Mouse (Mus musculus) kidney, embryonic 16.5 days (tissue): ENCODE data around the gene Hbs1l. TPM values are rescaled to one million over a fixed set of nuclear protein-coding genes. Genes with fewer than 3 reads are reported as not detected.

Source experiments
- ATAC-seq: fragments of 200-750 bp; cut with Nextera tagmentation; 2 replicates; pipeline ENCODE4 v1.8.0; 2017; ENCODE audit warnings: moderate TSS enrichment; ENCODE audit not compliant: low FRiP score, low TSS enrichment
- H3K27ac ChIP-seq: fragments of 300-500 bp; sonication (generic); 2 replicates; pipeline ENCODE4 v1.5.1; 2014; ENCODE audit warnings: low read length
- H3K27me3 ChIP-seq: fragments of 300-500 bp; sonication (generic); 2 replicates; pipeline ENCODE4 v1.6.1; 2014; ENCODE audit warnings: low read length, control low read depth, mixed read lengths; ENCODE audit not compliant: insufficient read depth
- H3K36me3 ChIP-seq: fragments of 300-500 bp; sonication (generic); 2 replicates; pipeline ENCODE4 v1.6.1; 2014; ENCODE audit warnings: low read length, control low read depth, mixed read lengths; ENCODE audit not compliant: insufficient read depth
- H3K4me1 ChIP-seq: fragments of 300-500 bp; sonication (generic); 2 replicates; pipeline ENCODE4 v1.6.1; 2014; ENCODE audit warnings: low read length, control low read depth, mixed read lengths; ENCODE audit not compliant: insufficient read depth
- H3K4me2 ChIP-seq: fragments of 300-500 bp; sonication (generic); replicated peaks from 2 replicates; pipeline ENCODE4 v1.6.1; 2014; ENCODE audit warnings: low read depth, low read length
- H3K4me3 ChIP-seq: fragments of 300-500 bp; sonication (generic); 2 replicates; pipeline ENCODE4 v1.5.1; 2014; ENCODE audit warnings: mild to moderate bottlenecking, low read length
- H3K9ac ChIP-seq: fragments of 300-500 bp; sonication (generic); replicated peaks from 2 replicates; pipeline ENCODE4 v1.6.1; 2014; ENCODE audit warnings: low read length
- H3K9me3 ChIP-seq: fragments of 300-500 bp; sonication (generic); 2 replicates; pipeline ENCODE4 v1.6.1; 2016; ENCODE audit warnings: low read length, control low read depth
- WGBS: fragments of 180-500 bp; shearing (Covaris S2); extraction: QIAGEN DNeasy Blood & Tissue Kit; methylation state at CpG from one replicate; pipeline ENCODE4 v1.1.7; 2014; 5-methylcytosine and 5-hydroxymethylcytosine counted together
- polyA plus RNA-seq: library from polyadenylated mRNA; unstranded; fragments of >200 nt; fragmentation: Nextera tagmentation; extraction: Ambion mirVana; gene quantifications from 2 replicates; pipeline ENCODE4 v1.2.1, GENCODE M21; 2015

Gene Hbs1l
- polyA plus RNA-seq, 1 experiment from 2014 or later, result 99.9 TPM

GRCm38 (mm10) chr10:21301822-21302221 is 6.0 kb downstream of the Hbs1l start:
- Histone ChIP-seq H3K4me3 (no peak overlapping the region), H3K9me3 (no peaks in the 10 kb centered on the region), H3K4me1 (peaks cover 20% of the 10 kb centered on the region), H3K9ac (no peak overlapping the region), H3K27me3 (no peaks in the 10 kb centered on the region), H3K4me2 (no peak overlapping the region), H3K36me3 (peaks cover 19% of the 10 kb centered on the region), H3K27ac (no peak overlapping the region)
- no peak for ATAC-seq
- WGBS, result 92% methylated on average over 7 of the region's 7 CpGs

- Histone ChIP-seq H3K4me1 (peaks cover 3% of the 10 kb centered on the region; the same call in 1 of the 2 replicates), H3K4me3 (no peak overlapping the region), H3K4me2 (no peak overlapping the region), H3K27ac (peak overlapping the region; percentile 63; the same call in 1 of the 2 replicates), H3K36me3 (peaks cover 15% of the 10 kb centered on the region), H3K9me3 (no peaks in the 10 kb centered on the region), H3K9ac (no peak overlapping the region), H3K27me3 (no peaks in the 10 kb centered on the region)
- 51% methylated on average over 11 of the region's 11 CpGs for WGBS
- peak; percentile 27; the same call in 1 of the 2 replicates for ATAC-seq
Measured at GRCm38 (mm10) chr10:21304672-21305632, 9.2 kb downstream of the Hbs1l start.

- H3K27ac ChIP-seq, result no peak overlapping the region
- no peak overlapping the region for H3K4me2 ChIP-seq
- H3K4me1 ChIP-seq, result no peaks in the 10 kb centered on the region
- H3K9ac ChIP-seq, result no peak overlapping the region
- no peak overlapping the region for H3K4me3 ChIP-seq
- 72% methylated on average over 4 of the region's 4 CpGs for WGBS
- peaks cover 12% of the 10 kb centered on the region for H3K36me3 ChIP-seq
- H3K9me3 ChIP-seq, result no peaks in the 10 kb centered on the region
- no peak for ATAC-seq
- H3K27me3 ChIP-seq, result no peaks in the 10 kb centered on the region
Measured at GRCm38 (mm10) chr10:21313732-21314131, 18.0 kb downstream of the Hbs1l start.

- no peaks in the 10 kb centered on the region for H3K9me3 ChIP-seq
- ATAC-seq, result no peak
- H3K4me3 ChIP-seq, result no peak overlapping the region
- 94% methylated on average over 1 of the region's 1 CpGs for WGBS
- H3K4me2 ChIP-seq, result no peak overlapping the region
- H3K9ac ChIP-seq, result no peak overlapping the region
- H3K4me1 ChIP-seq, result no peaks in the 10 kb centered on the region
- H3K36me3 ChIP-seq, result peaks cover 12% of the 10 kb centered on the region
- no peaks in the 10 kb centered on the region for H3K27me3 ChIP-seq
- H3K27ac ChIP-seq, result no peak overlapping the region
Measured at GRCm38 (mm10) chr10:21316123-21316522, 20.3 kb downstream of the Hbs1l start.

- Histone ChIP-seq H3K4me3 (no peak overlapping the region), H3K27me3 (no peaks in the 10 kb centered on the region), H3K9me3 (no peaks in the 10 kb centered on the region), H3K36me3 (peaks cover 12% of the 10 kb centered on the region), H3K4me1 (no peaks in the 10 kb centered on the region), H3K9ac (no peak overlapping the region), H3K4me2 (no peak overlapping the region), H3K27ac (no peak overlapping the region)
- 0 out of 2 replicates have a peak, but pooled peaks have one; percentile 35 for ATAC-seq
- WGBS, result 84% methylated on average over 4 of the region's 4 CpGs
Measured at GRCm38 (mm10) chr10:21318250-21318649, 22.5 kb downstream of the Hbs1l start.

DNA sequence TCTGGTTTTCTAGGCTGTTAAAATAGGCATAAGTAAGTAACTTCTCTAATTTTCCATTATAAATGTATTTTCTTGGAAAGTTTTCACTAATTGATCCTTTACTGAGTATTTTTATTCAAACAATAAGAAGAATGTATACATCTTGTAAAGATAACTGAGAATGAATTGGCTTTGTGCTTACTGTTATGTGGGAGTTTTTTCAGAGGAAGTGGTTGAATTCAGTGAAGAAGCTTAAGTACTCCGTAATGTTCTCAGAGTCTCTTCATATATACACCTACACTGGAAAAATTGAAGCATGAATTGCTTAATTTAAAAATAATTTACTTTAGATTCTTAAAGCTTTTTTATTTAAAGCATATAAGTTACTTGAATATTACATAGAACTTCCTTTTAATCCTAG is 23.2 kb downstream of the Hbs1l start:
- no peak overlapping the region for H3K9ac ChIP-seq
- WGBS, result 95% methylated on average over 1 of the region's 1 CpGs
- no peak overlapping the region for H3K4me2 ChIP-seq
- H3K9me3 ChIP-seq, result no peaks in the 10 kb centered on the region
- peaks cover 12% of the 10 kb centered on the region for H3K36me3 ChIP-seq
- no peak for ATAC-seq
- H3K4me1 ChIP-seq, result no peaks in the 10 kb centered on the region
- no peak overlapping the region for H3K4me3 ChIP-seq
- no peaks in the 10 kb centered on the region for H3K27me3 ChIP-seq
- H3K27ac ChIP-seq, result no peak overlapping the region

DNA sequence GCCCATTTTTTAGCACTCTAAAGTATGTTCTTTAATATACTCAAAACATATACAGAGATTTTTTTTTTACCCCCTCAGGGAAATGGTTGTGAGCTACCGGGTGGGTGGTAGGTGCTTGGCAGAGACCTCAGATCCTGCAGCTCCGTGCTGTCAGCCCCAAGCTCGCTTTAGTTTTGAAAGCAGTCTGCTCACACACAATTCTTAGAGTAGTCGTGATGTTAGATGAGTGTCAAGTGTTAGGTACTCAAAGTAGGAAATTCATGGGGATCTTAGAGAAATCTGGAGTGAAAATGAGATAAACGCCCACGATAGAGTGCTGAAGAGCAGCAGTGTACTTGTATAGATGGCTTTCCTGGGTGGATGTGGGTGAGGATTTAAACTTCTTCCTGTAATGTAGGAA is 24.8 kb downstream of the Hbs1l start:
- no peaks in the 10 kb centered on the region for H3K27me3 ChIP-seq
- 91% methylated on average over 6 of the region's 6 CpGs for whole genome bisulfite sequencing
- H3K4me1 ChIP-seq, result no peaks in the 10 kb centered on the region
- H3K9ac ChIP-seq, result no peak overlapping the region
- H3K9me3 ChIP-seq, result no peaks in the 10 kb centered on the region
- H3K27ac ChIP-seq, result no peak overlapping the region
- peaks cover 6% of the 10 kb centered on the region for H3K36me3 ChIP-seq
- H3K4me2 ChIP-seq, result no peak overlapping the region
- H3K4me3 ChIP-seq, result no peak overlapping the region
- no peak for ATAC-seq

- no peaks in the 10 kb centered on the region for H3K27me3 ChIP-seq
- H3K36me3 ChIP-seq, result peaks cover 5% of the 10 kb centered on the region; the same call in 1 of the 2 replicates
- no peak overlapping the region for H3K27ac ChIP-seq
- 93% methylated on average over 6 of the region's 6 CpGs for WGBS
- no peaks in the 10 kb centered on the region for H3K9me3 ChIP-seq
- no peak overlapping the region for H3K4me3 ChIP-seq
- H3K4me1 ChIP-seq, result no peaks in the 10 kb centered on the region
- H3K4me2 ChIP-seq, result no peak overlapping the region
- H3K9ac ChIP-seq, result no peak overlapping the region
- no peak for ATAC-seq
Measured at GRCm38 (mm10) chr10:21326352-21326751, 30.6 kb downstream of the Hbs1l start.

DNA sequence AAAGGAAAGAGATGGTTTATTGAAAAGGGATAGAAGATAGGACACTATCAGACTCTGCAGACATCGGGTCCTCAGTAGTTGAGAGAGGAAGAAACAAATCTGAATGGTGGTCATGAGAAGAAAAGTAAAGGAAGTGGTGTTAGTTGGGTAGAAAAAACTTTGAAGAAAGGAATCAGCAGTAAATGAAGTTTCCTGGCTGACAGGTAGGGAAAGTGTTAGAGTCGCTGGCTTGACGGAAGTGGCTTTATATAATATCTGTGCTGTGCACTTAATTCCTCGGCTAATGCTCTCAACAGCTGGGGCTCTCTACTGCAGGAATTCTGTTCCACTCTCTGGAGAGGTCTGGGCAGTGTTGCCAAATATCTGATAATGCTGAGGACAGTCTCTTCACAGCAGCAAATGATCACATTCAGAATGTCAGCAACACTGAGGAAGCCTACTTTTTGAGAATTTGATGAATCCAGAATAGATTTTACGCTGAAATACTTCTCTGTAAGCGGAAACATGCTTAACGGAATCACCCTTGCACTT is 31.9 kb downstream of the Hbs1l start:
- WGBS, result 85% methylated on average over 7 of the region's 7 CpGs
- ATAC-seq, result no peak
- Histone ChIP-seq H3K4me2 (no peak overlapping the region), H3K27ac (no peak overlapping the region), H3K36me3 (peaks cover 9% of the 10 kb centered on the region; the same call in 1 of the 2 replicates), H3K27me3 (no peaks in the 10 kb centered on the region), H3K9ac (no peak overlapping the region), H3K4me3 (no peak overlapping the region), H3K4me1 (no peaks in the 10 kb centered on the region), H3K9me3 (no peaks in the 10 kb centered on the region)
